Mouse (Mus musculus) liver, embryonic 11.5 days (tissue): ENCODE measurements around the gene Thy1. TPM values are rescaled to one million over a fixed set of nuclear protein-coding genes. Genes with fewer than 3 reads are reported as not detected.

Experiments used
- ATAC-seq: fragments of 200-750 bp; cut with Nextera tagmentation; replicated peaks from 2 replicates; pipeline ENCODE4 v1.8.0; 2017; ENCODE audit warnings: moderate number of reproducible peaks, mild to moderate bottlenecking, moderate TSS enrichment, moderate library complexity; ENCODE audit not compliant: low FRiP score
- DNase-seq: peaks from one replicate; pipeline ENCODE4 v3.0.0-alpha.2; 2017; ENCODE audit warnings: low spot score
- H3K27ac ChIP-seq: fragments of 300-500 bp; sonication (generic); 2 replicates; pipeline ENCODE4 v1.5.1; 2014; ENCODE audit warnings: mild to moderate bottlenecking, low read depth, low read length, control low read depth
- H3K27me3 ChIP-seq: fragments of 300-500 bp; sonication (generic); replicated peaks from 2 replicates; pipeline ENCODE4 v1.6.1; 2014; ENCODE audit warnings: low read length, mixed read lengths; ENCODE audit not compliant: control insufficient read depth, insufficient read depth
- H3K36me3 ChIP-seq: fragments of 300-500 bp; sonication (generic); 2 replicates; pipeline ENCODE4 v1.6.1; 2014; ENCODE audit warnings: mild to moderate bottlenecking, low read length, moderate library complexity, mixed read lengths; ENCODE audit not compliant: control insufficient read depth, insufficient read depth
- H3K4me1 ChIP-seq: fragments of 300-500 bp; sonication (generic); replicated peaks from 2 replicates; pipeline ENCODE4 v1.6.1; 2014; ENCODE audit warnings: low read length, mixed read lengths; ENCODE audit not compliant: control insufficient read depth, insufficient read depth
- H3K4me2 ChIP-seq: fragments of 300-500 bp; sonication (generic); 2 replicates; pipeline ENCODE4 v1.6.1; 2014; ENCODE audit warnings: mild to moderate bottlenecking, control low read depth, moderate library complexity
- H3K4me3 ChIP-seq: fragments of 300-500 bp; sonication (generic); 2 replicates; pipeline ENCODE4 v1.5.1; 2014; ENCODE audit warnings: low read depth, low read length, control low read depth
- H3K9ac ChIP-seq: fragments of 300-500 bp; sonication (generic); 2 replicates; pipeline ENCODE4 v1.6.1; 2014; ENCODE audit warnings: low read depth, low read length, control low read depth
- H3K9me3 ChIP-seq: fragments of 300-500 bp; sonication (generic); 2 replicates; pipeline ENCODE4 v1.6.1; 2016; ENCODE audit warnings: low read length, inconsistent platforms, mixed read lengths; ENCODE audit not compliant: control insufficient read depth
- WGBS: fragments of 180-500 bp; shearing (Covaris S2); extraction: QIAGEN DNeasy Blood & Tissue Kit; methylation state at CpG from one replicate; pipeline ENCODE4 v1.1.7; 2014; 5-methylcytosine and 5-hydroxymethylcytosine counted together
- polyA plus RNA-seq: library from polyadenylated mRNA; unstranded; fragments of >200 nt; fragmentation: Nextera tagmentation; extraction: Ambion mirVana; gene quantifications from 2 replicates; pipeline ENCODE4 v1.2.1, GENCODE M21; 2014

Thy1 gene
- polyA plus RNA-seq, 1 experiment from 2014 or later = 0.18 TPM

DNA sequence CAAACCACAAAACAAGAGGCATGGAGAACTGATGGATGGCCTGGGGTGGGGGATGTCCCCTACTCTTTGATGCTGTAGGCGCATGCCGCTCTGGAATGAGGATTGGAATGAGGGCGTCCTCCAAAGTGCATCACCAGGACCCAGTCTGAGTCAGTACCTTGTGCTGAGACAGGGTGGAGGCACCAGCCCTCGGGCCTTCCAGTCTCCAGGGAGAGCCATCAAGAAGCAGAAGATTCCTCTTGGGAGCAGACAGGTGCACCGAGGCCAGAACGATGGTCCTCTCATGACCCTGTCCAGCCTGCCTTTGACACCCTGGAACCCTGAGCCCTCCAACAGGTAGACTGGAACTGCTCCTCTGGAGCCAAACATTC, 24.8 kb downstream of the Thy1 start:
- H3K9me3 ChIP-seq = no peaks in the 10 kb centered on the region
- H3K4me2 ChIP-seq = peak overlapping the region; percentile 98
- H3K27me3 ChIP-seq = peaks cover 9% of the 10 kb centered on the region; the same call in 1 of the 2 replicates
- H3K4me3 ChIP-seq = no peak overlapping the region
- peak overlapping the region; percentile 58; the same call in 1 of the 2 replicates for H3K9ac ChIP-seq
- whole genome bisulfite sequencing = 62% methylated on average over 6 of the region's 6 CpGs
- DNase-seq = no peak
- no peak overlapping the region for H3K27ac ChIP-seq
- H3K4me1 ChIP-seq = peaks cover 13% of the 10 kb centered on the region
- no peaks in the 10 kb centered on the region for H3K36me3 ChIP-seq
- ATAC-seq = no peak

DNA sequence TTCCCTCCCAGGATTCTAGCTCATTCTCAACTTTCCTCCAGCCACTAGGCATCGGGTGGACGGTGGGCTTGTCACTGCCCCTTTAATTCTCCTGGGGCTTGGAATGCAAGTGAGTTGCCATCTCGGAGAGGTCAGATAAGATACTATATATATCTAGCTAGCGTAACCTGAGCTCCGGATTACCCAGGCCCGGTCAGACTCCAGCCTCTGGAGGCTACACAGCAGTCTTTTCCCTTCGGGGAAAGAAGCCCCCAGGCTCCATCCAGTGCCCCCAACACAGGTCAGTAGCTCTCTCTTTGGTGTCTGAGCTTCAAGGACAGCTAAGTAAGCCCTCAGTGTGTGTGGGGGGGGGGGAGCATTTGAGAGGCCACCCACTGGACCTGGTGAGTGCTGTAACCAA, 26.1 kb downstream of the Thy1 start:
- Histone ChIP-seq H3K4me2 (no peak overlapping the region), H3K27ac (no peak overlapping the region), H3K9me3 (no peaks in the 10 kb centered on the region), H3K4me3 (no peak overlapping the region), H3K36me3 (no peaks in the 10 kb centered on the region), H3K27me3 (peaks cover 9% of the 10 kb centered on the region; the same call in 1 of the 2 replicates), H3K9ac (no peak overlapping the region), H3K4me1 (peaks cover 13% of the 10 kb centered on the region)
- no peak for ATAC-seq
- WGBS = 12% methylated on average over 7 of the region's 7 CpGs
- no peak for DNase-seq

DNA sequence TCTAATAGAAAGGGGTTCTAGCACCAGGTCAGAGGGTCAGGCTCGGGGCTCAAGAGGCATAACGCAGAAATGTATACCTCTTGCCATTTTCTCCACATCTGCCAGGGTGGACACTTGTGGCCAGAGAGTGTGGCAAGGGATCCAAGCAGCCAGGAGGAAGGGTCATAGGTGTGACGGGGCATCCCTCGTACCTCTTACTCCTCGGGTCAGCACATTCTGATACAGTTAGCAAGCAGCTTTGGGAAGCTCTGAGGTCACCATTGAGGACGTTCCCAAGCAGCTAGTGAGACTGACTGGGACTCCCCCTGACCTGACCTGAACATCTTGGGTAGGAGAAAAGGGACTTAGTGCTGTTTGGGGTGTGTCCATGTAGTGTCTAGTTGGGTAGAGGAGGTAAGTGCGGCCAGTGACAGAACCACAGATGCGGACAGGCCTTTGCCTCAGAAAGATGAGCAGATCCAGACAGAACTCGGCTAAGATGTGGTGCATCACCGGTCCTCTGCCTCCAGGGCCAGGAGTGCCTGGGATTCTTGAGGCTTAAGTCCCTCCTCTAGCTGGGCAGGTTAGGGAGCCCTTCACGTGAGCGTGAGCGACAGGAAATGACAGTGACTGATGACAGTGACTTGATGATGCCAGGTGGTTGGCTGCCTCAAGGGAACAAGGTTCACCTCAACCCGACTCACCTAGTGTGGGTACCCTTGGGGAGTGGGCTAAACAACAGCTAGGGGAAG, 27.1 kb downstream of the Thy1 start:
- H3K4me3 ChIP-seq = no peak overlapping the region
- peaks cover 9% of the 10 kb centered on the region; the same call in 1 of the 2 replicates for H3K27me3 ChIP-seq
- no peak for DNase-seq
- no peak overlapping the region for H3K4me2 ChIP-seq
- no peak overlapping the region for H3K9ac ChIP-seq
- no peaks in the 10 kb centered on the region for H3K36me3 ChIP-seq
- no peak for ATAC-seq
- peaks cover 13% of the 10 kb centered on the region for H3K4me1 ChIP-seq
- H3K27ac ChIP-seq = no peak overlapping the region
- WGBS = 61% methylated on average over 14 of the region's 14 CpGs
- H3K9me3 ChIP-seq = no peaks in the 10 kb centered on the region

DNA sequence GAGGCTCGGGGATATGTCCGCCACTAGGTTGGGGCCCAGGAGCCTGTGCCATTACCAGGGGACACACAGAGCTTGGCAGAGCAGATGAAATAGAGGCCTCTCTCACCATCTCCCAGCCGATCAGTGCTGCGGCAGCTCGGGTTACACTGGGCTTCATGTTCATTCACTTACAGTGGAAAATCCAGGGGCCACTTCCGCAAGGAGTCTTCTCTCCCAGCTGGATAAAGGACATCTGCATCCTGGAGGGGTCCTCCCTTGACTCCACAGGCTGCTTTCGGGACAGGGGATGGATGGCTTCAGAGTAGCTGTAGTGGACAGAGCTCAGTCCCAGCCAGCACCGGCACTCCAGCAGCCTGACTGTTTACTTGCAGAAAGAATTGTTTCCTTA, 27.7 kb downstream of the Thy1 start:
- no peak overlapping the region for H3K9ac ChIP-seq
- H3K4me3 ChIP-seq = no peak overlapping the region
- no peak overlapping the region for H3K4me2 ChIP-seq
- no peaks in the 10 kb centered on the region for H3K9me3 ChIP-seq
- H3K27ac ChIP-seq = no peak overlapping the region
- peaks cover 9% of the 10 kb centered on the region; the same call in 1 of the 2 replicates for H3K27me3 ChIP-seq
- DNase-seq (no peak), ATAC-seq (no peak)
- 46% methylated on average over 8 of the region's 8 CpGs for WGBS
- H3K4me1 ChIP-seq = peaks cover 13% of the 10 kb centered on the region
- H3K36me3 ChIP-seq = no peaks in the 10 kb centered on the region

DNA sequence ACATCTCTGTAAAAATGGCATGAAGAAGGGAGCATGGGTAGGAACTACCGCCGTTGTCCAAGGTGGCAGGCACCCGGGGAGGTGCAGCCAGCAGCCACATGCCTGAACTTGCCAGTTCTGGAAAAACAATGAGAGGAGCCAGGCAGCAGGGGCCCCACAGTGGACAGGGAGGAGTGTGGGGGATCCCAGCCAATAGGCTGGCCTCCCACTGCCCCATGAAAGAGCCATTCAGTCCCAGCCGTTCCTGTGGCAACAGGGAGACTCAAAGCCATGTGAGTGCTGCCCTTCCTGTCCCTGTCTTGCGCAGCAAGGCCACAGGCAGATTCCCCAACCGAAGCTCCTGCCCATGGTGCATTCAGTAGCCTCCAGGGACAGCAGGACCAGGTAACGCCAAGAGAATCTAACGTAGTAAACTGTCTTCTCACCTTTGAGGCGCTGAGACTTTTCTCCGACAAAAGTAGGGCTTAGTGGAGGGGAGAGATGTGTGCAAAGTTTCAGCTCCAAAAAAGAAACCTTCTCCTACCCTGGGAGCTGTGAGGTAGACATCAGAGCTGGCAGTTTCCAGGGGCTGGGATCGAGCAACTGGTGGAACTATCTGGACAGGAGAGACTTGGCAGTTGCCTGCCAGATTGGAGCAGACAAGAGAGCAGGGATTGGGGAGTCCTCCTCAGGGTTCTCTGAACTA, 28.9 kb downstream of the Thy1 start:
- Histone ChIP-seq H3K27me3 (peaks cover 9% of the 10 kb centered on the region; the same call in 1 of the 2 replicates), H3K4me2 (no peak overlapping the region), H3K27ac (no peak overlapping the region), H3K4me3 (no peak overlapping the region), H3K4me1 (peaks cover 13% of the 10 kb centered on the region), H3K9me3 (no peaks in the 10 kb centered on the region), H3K36me3 (no peaks in the 10 kb centered on the region), H3K9ac (no peak overlapping the region)
- no peak for DNase-seq
- 49% methylated on average over 11 of the region's 11 CpGs for WGBS
- no peak for ATAC-seq

DNA sequence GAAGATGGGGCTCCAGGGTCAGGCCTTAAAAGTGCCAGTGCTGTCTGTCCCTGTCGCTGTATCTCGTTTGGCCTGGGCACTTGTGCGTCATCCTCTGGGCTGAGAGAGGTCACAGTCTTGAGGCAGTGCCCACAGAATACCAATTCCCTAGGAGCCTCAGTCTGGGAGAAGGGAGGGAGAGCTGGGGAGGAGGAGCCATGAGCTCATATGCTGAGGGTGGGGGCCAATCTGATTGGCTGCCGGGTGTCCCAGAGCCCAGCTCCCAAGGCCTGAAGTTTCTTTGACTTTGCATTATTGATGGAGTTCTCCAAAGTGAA, 29.4 kb downstream of the Thy1 start:
- 39% methylated on average over 4 of the region's 4 CpGs for WGBS
- Histone ChIP-seq H3K27me3 (peaks cover 9% of the 10 kb centered on the region; the same call in 1 of the 2 replicates), H3K4me2 (no peak overlapping the region), H3K4me3 (no peak overlapping the region), H3K9ac (no peak overlapping the region), H3K36me3 (no peaks in the 10 kb centered on the region), H3K9me3 (no peaks in the 10 kb centered on the region), H3K27ac (no peak overlapping the region), H3K4me1 (peaks cover 8% of the 10 kb centered on the region)
- DNase-seq (no peak), ATAC-seq (no peak)

DNA sequence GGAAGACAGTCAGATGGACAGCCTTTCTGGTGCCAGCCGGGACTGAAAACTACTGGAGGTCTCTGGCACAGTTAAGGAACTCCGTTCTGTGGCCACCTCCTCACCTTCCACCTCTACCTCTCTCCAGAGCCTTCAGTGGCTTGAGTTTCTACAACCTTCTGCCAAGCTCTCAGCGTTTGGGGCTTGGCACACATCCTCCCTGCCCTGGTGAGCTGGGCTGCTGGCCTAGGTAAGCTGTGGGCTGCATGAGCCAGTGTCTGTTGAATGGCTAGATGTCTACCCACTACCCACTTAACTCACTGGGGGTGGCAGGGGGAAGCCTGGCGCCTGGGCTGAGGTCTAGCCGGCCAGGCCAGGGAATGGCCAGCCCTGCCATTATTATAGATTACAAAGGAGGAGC, 29.9 kb downstream of the Thy1 start:
- Histone ChIP-seq H3K27me3 (peaks cover 11% of the 10 kb centered on the region; the same call in 1 of the 2 replicates), H3K4me3 (no peak overlapping the region), H3K27ac (no peak overlapping the region), H3K4me1 (peaks cover 7% of the 10 kb centered on the region), H3K9ac (no peak overlapping the region), H3K4me2 (no peak overlapping the region), H3K36me3 (no peaks in the 10 kb centered on the region), H3K9me3 (no peaks in the 10 kb centered on the region)
- 70% methylated on average over 5 of the region's 5 CpGs for WGBS
- ATAC-seq = no peak
- no peak for DNase-seq

DNA sequence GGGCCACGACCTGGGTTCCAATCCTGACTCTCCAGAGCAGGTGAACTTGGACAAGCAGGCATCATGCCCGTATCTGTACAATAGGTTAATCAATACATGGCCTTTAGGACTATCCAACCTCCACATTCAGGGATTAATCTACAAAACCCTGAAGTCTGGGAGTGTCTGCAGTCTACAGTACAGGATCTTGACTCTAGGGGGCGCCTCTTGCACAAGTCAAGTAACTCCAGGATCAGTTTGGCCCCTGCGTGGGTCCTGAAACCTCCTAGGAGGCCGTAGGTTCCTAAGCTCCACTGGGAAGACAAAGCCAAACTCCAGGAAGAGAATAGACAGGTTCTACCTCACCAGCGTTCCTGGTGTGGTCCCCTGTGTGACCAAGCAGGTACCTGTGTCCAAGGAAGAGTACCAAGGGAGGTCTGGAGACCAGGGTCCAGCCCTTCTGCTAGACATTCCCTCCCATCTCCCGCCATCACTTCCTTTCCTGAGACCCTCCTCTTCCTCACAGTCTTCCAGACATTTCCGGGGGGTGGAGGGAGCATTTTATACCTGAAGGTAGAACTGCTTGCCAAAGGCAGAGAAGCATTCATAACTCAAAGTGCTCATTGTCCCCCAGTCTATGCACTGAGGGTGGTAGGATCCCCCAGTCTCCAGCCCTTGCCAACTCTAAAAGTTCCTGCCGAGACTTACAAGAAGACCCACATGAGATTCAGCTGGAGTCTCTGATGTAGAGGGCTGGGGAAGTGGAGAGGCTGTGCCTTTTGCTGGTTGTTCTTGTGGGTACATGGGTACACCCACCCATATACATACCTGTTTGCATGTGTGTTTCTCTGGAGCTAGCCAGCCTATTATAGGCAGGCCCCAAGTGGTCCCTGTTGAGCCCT, 31.5 kb downstream of the Thy1 start:
- H3K4me3 ChIP-seq = no peak overlapping the region
- peaks cover 11% of the 10 kb centered on the region; the same call in 1 of the 2 replicates for H3K27me3 ChIP-seq
- no peak overlapping the region for H3K9ac ChIP-seq
- no peak overlapping the region for H3K4me2 ChIP-seq
- no peaks in the 10 kb centered on the region for H3K36me3 ChIP-seq
- 48% methylated on average over 9 of the region's 9 CpGs for WGBS
- ATAC-seq = no peak
- no peak overlapping the region for H3K27ac ChIP-seq
- peaks cover 2% of the 10 kb centered on the region for H3K4me1 ChIP-seq
- no peaks in the 10 kb centered on the region for H3K9me3 ChIP-seq
- DNase-seq = no peak
